Mouse (Mus musculus) ovary, postnatal 36 days (tissue): ENCODE results near the gene Khk.

Source experiments
- DNase-seq: peaks from one replicate; pipeline ENCODE4 v3.0.0; 2022; ENCODE audit warnings: low spot score, mixed read lengths

The Khk gene

DNA sequence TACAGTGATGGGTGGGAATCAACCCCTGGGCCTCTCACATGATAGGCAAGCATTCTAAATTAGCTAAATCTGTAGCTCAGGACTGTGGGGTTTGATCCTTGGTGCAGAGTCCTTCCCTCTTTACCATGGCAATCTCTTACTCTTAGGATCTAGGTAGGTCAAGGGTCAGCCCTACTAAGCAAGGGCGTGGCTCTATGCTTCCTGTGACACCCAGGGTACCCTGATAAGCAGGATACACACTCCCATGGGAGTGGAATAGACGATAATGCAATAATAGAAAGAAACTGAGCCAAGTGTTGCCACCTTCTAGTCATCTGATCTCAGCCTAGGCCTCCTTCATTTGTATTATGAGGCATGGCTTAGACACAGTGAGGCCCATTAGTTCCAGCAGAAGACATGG is 48.2 kb downstream of the Khk start:
- DNase-seq, result no peak

DNA sequence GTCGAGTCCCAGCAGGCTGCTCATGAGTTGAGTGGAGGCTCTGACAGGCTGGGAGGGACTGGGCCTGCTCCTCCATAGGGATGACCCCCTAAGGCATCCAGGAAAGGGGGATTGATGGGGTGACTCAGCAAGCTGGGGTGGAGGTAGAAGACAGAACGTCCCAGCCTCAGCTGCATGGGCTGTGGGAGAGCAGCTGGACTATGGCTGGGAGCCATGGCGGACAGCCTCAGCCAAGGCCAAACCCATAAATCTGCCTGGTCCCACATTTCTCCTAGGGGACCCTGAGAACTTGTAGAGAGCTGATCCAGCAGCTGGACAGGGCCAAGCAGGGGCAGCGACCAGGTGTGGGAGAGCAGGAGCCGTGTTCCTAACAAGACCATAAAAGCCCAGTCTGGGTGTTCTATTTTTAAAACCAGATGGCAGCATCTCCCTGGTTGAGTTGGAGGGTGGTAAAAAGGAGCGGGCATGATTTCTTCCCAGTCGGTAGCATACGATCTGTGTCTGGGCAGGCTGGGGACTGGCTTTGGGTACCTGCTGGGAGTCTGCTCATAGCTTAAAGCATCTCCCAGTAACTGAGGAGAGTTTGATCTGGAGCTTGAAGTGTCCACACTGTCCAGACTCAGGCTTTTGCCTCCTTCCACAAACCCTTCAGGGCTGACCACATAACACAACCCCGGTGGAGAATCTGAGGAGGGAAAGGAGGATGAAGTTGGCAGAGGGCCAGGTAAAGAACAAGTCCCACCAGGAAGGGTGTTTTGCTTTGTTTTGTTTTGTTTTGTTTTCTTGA is 53.8 kb downstream of the Khk start:
- DNase-seq, result peak; percentile 64
